Mouse (Mus musculus): ENCODE results near the gene Ndst2.
"Not testable (repeated sequence)": the region's sequence is repeated elsewhere in the genome, so short reads cannot be mapped to it uniquely, and the experiment has no call there.

Gene Ndst2

DNA sequence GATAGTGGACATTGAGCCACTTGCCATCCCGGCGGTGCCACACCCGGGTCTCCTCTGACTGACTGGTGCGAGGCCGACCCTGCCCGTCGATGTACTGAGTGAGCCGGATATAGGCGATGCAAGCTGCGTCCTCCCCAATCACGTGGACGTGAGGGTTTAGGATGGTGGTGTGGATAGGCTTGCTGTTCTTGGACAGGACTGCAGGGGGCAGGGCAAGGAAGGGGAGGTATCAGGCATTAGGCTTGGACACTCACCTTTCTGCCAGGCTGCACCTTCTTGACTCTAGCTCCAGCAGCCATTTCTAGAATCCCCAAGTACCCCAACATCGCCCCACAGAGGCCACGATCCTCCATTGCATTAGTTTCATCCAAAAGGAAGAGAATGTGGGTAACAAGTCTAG, 2.9 kb upstream of the Ndst2 start:
- DNase-seq (ENCODE audit: low read depth) = peak; percentile 71

- no peak for DNase-seq (ENCODE audit: low read depth)
These were observed 1.6 kb upstream of the Ndst2 start for GRCm38 (mm10) chr14:20735892-20736390.

- DNase-seq (ENCODE audit: low read depth) = no peak
These were observed 690 bp upstream of the Ndst2 start for GRCm38 (mm10) chr14:20735052-20735451.

DNA sequence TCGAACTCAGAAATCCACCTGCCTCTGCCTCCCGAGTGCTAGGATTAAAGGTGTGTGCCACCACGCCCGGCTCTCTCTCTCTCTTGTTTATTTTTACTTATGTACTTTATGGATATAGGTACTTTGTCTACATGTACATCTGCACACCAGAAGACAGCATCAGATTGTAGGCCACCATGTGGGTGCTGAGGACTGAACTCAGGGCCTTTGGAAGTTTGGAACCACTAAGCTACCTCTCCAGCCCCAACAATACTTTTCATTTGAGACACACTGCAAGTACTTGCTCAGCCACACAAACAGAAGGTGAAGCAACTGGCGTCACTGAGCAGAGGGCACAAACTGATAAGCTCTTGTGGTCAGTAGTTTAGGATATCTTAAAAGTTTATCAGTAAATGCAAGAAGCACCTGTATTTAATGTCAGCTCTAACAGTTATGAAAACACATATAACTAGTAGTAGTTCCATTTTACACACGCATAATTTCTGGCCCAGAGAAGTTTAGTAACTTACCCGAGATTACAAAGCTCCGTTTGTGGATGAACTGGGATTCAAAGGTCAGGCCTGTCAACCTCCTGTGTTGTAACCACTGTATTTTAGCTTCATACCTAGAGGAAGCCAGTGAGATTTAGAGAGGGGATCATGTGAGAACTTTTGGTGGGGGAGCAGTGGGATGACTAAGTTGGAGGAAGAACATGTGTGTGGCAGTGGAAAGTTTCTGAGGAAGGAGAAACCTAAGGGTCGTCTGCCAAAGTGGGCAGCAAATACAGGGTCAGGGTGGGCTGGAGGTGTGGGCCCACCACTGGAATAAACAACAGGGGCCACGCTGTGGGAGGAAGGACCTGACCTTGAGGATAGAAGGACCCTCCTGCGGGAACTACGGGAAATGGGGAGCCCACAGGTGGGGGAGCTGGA, 1.1 kb downstream of the Ndst2 start:
- peak; percentile 68 for DNase-seq (ENCODE audit: low read depth)

DNA sequence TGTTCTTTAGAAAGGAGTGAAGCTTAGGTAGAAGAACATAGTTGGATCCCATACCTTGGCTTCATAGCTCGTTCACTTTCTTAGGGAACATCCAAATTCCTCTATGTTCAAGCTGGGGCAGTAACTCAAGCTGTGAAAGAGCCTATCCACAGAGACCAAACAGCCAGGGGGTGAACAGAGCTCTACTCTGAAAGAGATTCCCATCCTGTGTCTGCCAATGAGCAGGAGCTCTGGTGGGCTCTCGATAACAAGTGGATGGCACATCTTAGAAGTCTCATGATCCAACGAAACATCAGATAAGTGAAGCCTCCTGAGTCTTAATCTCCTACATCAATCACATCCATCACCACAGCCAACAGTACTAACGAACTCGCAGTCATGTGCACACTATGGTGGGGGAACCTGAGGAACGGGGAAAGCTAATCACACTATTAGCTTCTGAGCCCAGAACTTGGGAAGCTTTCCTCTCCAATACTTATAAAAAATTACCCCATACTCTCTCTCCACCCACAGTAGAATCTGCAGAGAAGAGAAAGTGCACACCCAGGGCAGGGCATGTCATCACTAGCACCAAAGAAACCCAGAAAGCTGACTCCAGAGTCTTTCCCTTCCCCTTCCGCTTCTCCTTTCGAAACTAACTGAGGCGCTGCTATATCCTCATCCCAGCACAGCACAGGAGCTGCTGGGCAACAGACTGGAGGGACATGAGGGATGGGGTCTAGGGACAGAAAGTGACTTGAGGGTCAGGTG, 3.3 kb downstream of the Ndst2 start:
- DNase-seq (ENCODE audit: low read depth) = no peak

DNA sequence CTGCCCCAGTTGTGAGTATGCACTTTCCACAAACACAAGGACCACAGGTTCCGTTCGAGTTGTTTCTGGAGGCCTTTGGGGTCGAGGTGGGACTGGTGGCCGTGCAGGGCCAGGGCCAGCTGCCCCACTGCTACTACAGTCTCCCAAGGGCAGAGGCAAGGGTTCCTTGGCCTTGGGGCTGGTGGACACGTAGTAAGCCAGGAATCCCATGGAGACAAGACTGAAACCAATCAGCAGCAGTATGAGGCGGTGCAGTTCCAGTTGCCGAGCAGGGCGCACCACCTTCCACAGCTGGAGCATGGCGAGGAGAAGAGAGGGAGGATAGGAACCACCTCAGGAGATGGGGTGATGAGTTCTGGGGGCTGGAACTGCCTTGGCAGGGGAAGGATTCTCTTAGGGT, 4.5 kb downstream of the Ndst2 start:
- no peak for DNase-seq (ENCODE audit: low read depth)

DNA sequence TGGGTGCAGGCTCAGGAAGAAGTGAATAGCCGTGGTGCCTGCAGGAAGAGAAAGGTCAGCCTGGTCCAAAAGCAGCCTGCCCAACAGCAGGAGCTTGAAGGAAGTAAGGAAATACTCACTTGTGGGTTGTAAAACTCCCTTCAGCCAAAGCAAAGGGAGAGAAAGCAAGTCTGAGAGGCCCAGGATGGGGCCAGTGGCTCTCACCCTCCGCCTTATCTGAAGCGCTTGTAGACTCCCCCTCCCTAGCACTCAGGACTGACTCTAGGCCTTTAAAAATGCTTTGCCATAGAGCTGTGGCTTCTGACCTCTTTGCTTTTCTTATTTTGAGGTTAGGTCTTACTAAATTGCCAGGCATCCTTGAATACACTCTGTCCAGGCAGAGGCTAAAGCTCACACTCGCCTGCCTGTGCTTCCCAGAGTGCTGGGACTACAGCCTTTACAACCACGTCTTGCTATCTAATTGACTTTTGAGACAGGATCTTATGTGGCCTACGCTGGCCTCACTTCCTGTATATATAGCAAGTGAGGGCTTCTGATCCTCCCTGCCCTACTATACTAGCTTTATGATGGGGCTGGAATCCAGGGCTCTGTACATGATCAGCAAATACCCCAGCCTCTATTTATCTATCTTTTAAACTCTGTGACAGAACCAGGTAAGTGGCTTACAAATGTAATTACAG, 8.6 kb downstream of the Ndst2 start:
- peak; percentile 46 for DNase-seq (ENCODE audit: low read depth)

DNA sequence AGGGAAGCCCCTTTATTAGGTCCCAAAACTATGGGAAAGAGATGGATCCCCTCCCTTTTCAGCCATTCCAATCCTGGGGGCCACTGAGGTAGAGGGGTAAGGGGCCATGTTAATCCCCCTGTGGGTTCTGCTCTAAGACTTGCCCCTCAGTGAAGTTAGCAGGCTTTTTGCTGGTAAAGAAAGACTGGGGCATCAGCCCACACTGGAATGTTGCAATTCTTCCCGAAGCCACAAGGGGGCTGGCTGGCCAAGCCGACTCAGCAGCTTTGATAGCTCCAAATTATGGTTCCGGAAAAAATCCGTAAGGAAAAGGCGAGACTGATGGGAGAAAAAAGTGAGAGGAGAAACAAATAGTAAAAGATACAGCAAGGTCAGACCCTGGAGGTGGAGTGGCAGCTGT, 10.3 kb downstream of the Ndst2 start:
- DNase-seq (ENCODE audit: low read depth) = no peak

DNA sequence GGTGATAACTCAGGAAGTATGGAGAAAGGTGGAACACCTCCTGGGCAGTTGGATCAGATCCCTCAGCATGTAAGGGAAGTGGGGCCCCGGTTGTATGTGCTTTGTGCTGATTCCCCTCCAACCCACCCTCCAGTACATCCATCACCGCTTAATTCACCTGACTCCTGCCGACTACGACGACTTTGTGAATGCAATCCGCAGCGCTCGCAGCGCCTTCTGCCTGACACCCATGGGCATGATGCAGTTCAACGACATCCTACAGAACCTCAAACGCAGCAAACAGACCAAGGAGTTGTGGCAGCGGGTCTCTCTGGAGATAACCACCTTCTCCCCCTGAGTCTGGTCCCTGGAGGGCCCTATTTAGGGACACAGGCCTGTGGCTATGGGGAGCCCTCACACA, 11.4 kb downstream of the Ndst2 start:
- no peak for DNase-seq (ENCODE audit: low read depth)

DNA sequence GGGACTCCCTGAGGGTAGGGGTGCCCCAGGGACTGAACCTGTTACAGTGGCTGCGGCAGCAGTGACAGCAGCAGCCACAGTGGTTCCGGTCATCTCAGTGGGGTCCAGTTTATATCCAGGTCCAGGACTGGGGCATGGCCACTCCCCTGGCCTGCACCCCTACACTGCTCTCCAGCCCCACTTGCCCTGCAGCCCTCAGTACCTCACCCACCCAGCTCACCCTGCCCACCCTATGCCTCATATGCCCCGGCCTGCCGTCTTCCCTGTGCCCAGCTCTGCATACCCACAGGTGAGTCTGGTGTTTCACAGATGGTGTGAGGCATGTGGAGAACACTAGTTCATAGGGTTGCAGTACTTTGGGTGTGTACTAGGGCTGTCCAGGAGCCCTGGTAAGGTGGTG, 13.0 kb downstream of the Ndst2 start:
- DNase-seq (ENCODE audit: low read depth) = no peak

- no peak for DNase-seq (ENCODE audit: low read depth)
These were observed 14.6 kb downstream of the Ndst2 start for GRCm38 (mm10) chr14:20719767-20720166.

DNA sequence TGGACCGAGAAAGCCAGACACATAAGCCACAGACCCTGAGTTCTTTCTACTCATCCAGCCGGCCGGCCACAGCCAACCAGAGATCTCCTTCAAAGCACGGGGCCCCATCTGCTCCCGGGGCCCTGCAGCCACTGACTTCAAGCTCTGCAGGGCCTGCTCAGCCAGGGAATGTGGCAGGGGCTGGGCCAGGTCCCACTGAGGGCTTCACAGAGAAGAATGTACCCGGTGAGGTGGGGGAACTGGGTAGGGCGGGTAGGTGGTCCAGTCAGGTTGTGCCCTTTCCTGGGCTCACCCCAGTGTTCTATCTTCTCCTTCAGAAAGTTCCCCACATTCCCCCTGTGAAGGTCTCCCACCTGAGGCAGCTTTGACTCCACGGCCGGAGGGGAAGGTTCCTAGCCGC, 15.9 kb downstream of the Ndst2 start:
- DNase-seq (ENCODE audit: low read depth) = no peak

- DNase-seq (ENCODE audit: low read depth) = no peak
These were observed 20.5 kb downstream of the Ndst2 start for GRCm38 (mm10) chr14:20713832-20714231.

GRCm38 (mm10) chr14:20708239-20708638, 26.1 kb downstream of the Ndst2 start:
- no peak for DNase-seq (ENCODE audit: low read depth)

DNA sequence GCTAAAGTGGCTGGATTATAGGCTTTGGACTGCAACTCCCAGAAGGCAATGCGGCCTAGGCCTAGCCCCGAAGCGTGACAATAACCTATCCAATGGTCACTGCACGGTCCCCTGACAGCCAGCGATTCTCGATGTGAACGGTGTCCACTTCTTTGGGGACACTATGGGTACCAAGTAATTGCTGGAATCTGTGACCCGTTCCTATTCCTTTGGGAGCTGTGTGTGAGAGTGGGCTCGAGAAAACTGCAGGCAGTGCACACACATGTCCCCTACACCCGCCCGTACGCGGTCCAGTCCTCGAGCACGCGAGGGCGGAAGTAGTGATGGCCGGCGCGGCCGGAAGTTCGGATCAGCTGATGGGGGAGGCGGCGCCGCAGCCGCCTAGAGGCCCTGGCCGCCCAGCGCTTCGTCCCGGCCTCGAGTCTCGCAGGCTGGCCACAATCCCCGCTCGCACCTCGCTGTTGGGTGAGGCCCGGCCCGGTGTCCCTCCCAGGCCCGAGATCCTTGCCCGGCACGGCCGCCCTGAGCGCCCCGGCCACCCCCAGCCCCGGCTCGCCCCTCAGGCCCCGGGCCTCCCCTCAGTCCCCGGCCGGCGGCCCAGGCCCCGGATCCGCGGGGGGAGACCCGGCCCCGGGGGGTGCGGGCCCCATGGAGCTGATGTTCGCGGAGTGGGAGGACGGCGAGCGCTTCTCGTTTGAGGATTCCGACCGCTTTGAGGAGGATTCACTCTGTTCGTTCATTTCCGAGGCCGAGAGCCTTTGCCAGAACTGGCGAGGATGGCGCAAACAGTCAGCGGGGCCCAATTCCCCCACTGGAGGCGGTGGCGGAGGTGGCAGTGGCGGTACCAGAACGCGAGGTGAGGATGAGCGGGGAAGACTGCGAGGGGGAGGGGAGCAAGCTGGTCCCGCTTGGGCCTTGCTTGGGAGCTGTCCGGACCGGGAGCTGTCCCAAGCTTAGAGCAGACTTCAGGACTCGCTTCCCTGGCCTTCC, 26.9 kb downstream of the Ndst2 start, which contains the start of gene Zswim8:
Zswim8 (plus strand) TSS at position 352 of the 990 bp plus-strand sequence.
- DNase-seq (ENCODE audit: low read depth) = peak; percentile 61

GRCm38 (mm10) chr14:20703461-20703860, 30.9 kb downstream of the Ndst2 start:
- DNase-seq (ENCODE audit: low read depth) = not testable (repeated sequence)

DNA sequence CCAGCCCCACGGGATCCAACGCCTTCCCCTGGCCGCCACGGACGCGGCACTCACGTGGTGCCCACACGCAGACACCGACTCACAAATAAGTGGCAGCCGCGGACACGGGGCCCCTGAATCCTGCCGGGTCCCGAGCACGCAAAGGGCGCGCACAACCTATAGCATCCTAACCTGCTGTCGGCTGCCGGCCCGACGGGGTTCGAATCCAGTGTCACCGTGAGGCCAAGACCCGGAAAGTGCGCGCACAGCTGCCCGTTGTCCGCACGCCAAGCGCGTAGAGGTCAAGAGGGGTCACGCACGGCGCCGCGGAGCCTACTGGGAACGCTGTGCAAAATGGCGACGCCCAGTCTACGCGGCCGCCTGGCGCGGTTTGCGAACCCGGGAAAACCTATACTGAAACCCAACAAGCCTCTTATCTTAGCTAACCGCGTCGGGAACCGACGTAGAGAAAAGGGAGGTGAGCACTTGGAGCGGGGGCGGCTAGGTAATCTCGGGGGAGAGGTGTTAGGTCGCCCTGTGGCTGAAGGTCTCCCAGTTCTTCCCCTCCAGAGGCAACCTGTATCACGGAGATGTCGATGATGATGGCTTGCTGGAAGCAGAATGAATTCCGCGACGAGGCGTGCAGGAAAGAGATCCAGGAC, 31.5 kb downstream of the Ndst2 start, which contains the start of gene Chchd1:
Chchd1 (plus strand) TSS at position 266 of the 641 bp plus-strand sequence.
- peak; percentile 83 for DNase-seq (ENCODE audit: low read depth)

- DNase-seq (ENCODE audit: low read depth) = no peak
These were observed 32.1 kb downstream of the Ndst2 start for GRCm38 (mm10) chr14:20702096-20702740.

DNA sequence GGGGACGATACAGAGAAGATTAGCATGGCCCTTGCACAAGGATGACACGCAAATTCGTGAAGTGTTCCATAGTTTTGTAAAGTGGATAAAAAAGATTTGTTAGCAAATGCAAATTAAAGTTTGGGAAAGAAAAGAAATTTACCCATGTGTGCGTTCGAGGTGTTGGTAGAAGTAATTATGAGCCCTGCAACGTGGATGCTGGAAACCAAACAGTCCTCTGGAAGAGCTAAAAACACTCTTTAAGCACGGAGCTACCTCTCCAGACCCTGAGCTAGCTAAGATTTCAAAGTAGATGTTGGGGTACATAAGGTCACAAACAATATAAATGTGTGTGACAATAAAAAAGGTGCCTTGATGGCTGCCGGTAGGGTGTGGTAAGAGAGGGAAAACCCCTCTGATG, 32.8 kb downstream of the Ndst2 start:
- no peak for DNase-seq (ENCODE audit: low read depth)

GRCm38 (mm10) chr14:20700362-20700761, 34.0 kb downstream of the Ndst2 start:
- DNase-seq (ENCODE audit: low read depth) = no peak
